Mouse (Mus musculus): ENCODE measurements at regions not wholly inside any gene's neighbourhood (a gene's known extent, or its start where the extent isn't known, plus 50 kb on each side); places are given as distances from the start of the nearest gene placed in this dataset.

GRCm38 (mm10) chr14:120848083-120848951 is 62.7 kb upstream of the Ipo5 start:
- TF ChIP-seq CTCF (IDR thresholded peaks at IDR 0.05; ENCODE audit: insufficient read depth, low read length) (no peak), POLR2A (IDR thresholded peaks at IDR 0.05; ENCODE audit: borderline replicate concordance, extremely low read depth, low read depth, low read length) (no peak)
- H3K4me3 ChIP-seq (replicated peaks; ENCODE audit: extremely low read depth, low read depth, low read length) = no peak overlapping the region
- no peak for DNase-seq
- 77% methylated on average over 11 of the region's 11 CpGs for WGBS
- peaks cover 2% of the 10 kb centered on the region; the same call in 1 of the 2 replicates for H3K4me1 ChIP-seq (ENCODE audit: control insufficient read depth, insufficient read depth, low read length)

DNA sequence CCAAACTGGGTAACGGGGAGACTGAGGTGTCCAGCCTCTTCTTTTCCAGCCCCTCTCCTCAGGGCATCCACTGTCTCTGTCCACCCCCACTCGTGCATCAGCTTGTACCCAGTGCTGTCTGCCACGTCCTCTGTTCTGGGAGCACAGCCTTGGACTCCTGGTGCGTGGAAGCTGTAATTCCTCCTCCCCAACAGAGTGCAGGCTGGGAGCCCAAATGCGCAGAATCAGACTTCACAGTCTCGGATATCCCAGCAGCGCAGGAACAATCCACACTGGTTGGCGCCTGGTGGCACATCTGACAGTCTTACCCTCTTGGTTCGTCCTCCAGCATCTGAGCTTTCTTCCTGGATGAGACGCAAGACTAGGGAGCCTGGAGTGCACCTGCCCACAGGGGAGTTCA is 61.9 kb upstream of the Ipo5 start:
- 89% methylated on average over 10 of the region's 10 CpGs for WGBS

GRCm38 (mm10) chr14:120853643-120854042 is 57.4 kb upstream of the Ipo5 start:
- no peak for TF ChIP-seq CTCF (IDR thresholded peaks at IDR 0.05; ENCODE audit: insufficient read depth, low read length)
- TF ChIP-seq POLR2A (IDR thresholded peaks at IDR 0.05; ENCODE audit: borderline replicate concordance, extremely low read depth, low read depth, low read length) = no peak
- DNase-seq = no peak
- 68% methylated on average over 5 of the region's 5 CpGs for WGBS
- H3K4me3 ChIP-seq (replicated peaks; ENCODE audit: extremely low read depth, low read depth, low read length) = no peak overlapping the region
- H3K4me1 ChIP-seq (ENCODE audit: control insufficient read depth, insufficient read depth, low read length) = no peaks in the 10 kb centered on the region

More for the DNA sequence above, 61.9 kb upstream of the Ipo5 start:
- no peak for DNase-seq
- Histone ChIP-seq H3K4me3 (replicated peaks; ENCODE audit: extremely low read depth, low read depth, low read length) (no peak overlapping the region), H3K4me1 (ENCODE audit: control insufficient read depth, insufficient read depth, low read length) (peaks cover 2% of the 10 kb centered on the region; the same call in 1 of the 2 replicates)
- TF ChIP-seq CTCF (IDR thresholded peaks at IDR 0.05; ENCODE audit: insufficient read depth, low read length) = no peak
- no peak for TF ChIP-seq POLR2A (IDR thresholded peaks at IDR 0.05; ENCODE audit: borderline replicate concordance, extremely low read depth, low read depth, low read length)

- 60% methylated on average over 7 of the region's 7 CpGs for WGBS
- no peak overlapping the region for H3K4me3 ChIP-seq (replicated peaks; ENCODE audit: extremely low read depth, low read depth, low read length)
- DNase-seq = no peak
- no peaks in the 10 kb centered on the region for H3K4me1 ChIP-seq (ENCODE audit: control insufficient read depth, insufficient read depth, low read length)
- no peak for TF ChIP-seq POLR2A (IDR thresholded peaks at IDR 0.05; ENCODE audit: borderline replicate concordance, extremely low read depth, low read depth, low read length)
- no peak for TF ChIP-seq CTCF (IDR thresholded peaks at IDR 0.05; ENCODE audit: insufficient read depth, low read length)
These were observed 56.5 kb upstream of the Ipo5 start for GRCm38 (mm10) chr14:120854559-120854958.

- TF ChIP-seq POLR2A (IDR thresholded peaks at IDR 0.05; ENCODE audit: borderline replicate concordance, extremely low read depth, low read depth, low read length) = no peak
- TF ChIP-seq CTCF (IDR thresholded peaks at IDR 0.05; ENCODE audit: insufficient read depth, low read length) = no peak
- no peaks in the 10 kb centered on the region for H3K4me1 ChIP-seq (ENCODE audit: control insufficient read depth, insufficient read depth, low read length)
- WGBS = 93% methylated on average over 13 of the region's 13 CpGs
- DNase-seq = no peak
- no peak overlapping the region for H3K4me3 ChIP-seq (replicated peaks; ENCODE audit: extremely low read depth, low read depth, low read length)
These were observed 55.8 kb upstream of the Ipo5 start for GRCm38 (mm10) chr14:120855181-120855580.
